Mouse (Mus musculus) CH12.LX (cell line): Measurements from ENCODE around the gene Gm16223. TPM values are rescaled to one million over a fixed set of nuclear protein-coding genes. Genes with fewer than 3 reads are reported as not detected.

Experiments used
- DNase-seq: peaks from one replicate; pipeline ENCODE4 v3.0.0-alpha.2; 2013; ENCODE audit errors: extremely low read depth
- H3K27ac ChIP-seq: 2 replicates; pipeline ENCODE4 v1.5.1; 2012; ENCODE audit warnings: low read depth, mild to moderate bottlenecking, control low read depth, moderate library complexity; ENCODE audit not compliant: insufficient read depth
- H3K27me3 ChIP-seq: replicated peaks from 2 replicates; pipeline ENCODE3; 2012; ENCODE audit warnings: inconsistent platforms
- H3K36me3 ChIP-seq, 2 experiments: replicated peaks in 1 of 2; 2 replicates each; pipeline versions ENCODE3 to v1.6.1; 2012; ENCODE audit warnings: inconsistent platforms in 1 of 2, low read length in 1 of 2, mild to moderate bottlenecking in 1 of 2, mixed read lengths in 1 of 2, moderate library complexity in 1 of 2; ENCODE audit not compliant: control insufficient read depth in 1 of 2, insufficient read depth in 1 of 2
- H3K4me1 ChIP-seq, 2 experiments: 2 replicates each; pipeline ENCODE4 v1.6.1; 2012; ENCODE audit warnings: inconsistent platforms in 1 of 2, moderate library complexity in 1 of 2; ENCODE audit not compliant: insufficient read depth in 2 of 2, control insufficient read depth in 1 of 2
- H3K4me2 ChIP-seq: 2 replicates; pipeline ENCODE4 v1.6.1; 2012; ENCODE audit warnings: low read depth, mild to moderate bottlenecking, control low read depth; ENCODE audit not compliant: poor library complexity, insufficient read depth, severe bottlenecking
- H3K4me3 ChIP-seq, 3 experiments: fragments of 150-350 bp in 1 of 3; sonication (generic) in 1 of 3; replicated peaks in 1 of 3; 2 replicates each; pipeline versions ENCODE3 to v1.5.1; 2011 to 2012; ENCODE audit warnings: low read depth in 2 of 3, low read length in 2 of 3, mild to moderate bottlenecking in 2 of 3, moderate library complexity in 2 of 3, control low read depth in 1 of 3, improper control_type of control experiment in 1 of 3, inconsistent platforms in 1 of 3, mixed read lengths in 1 of 3; ENCODE audit not compliant: poor library complexity in 1 of 3
- H3K79me2 ChIP-seq: replicated peaks from 2 replicates; pipeline ENCODE4 v1.6.1; 2012; ENCODE audit warnings: mild to moderate bottlenecking, moderate library complexity; ENCODE audit not compliant: control insufficient read depth, poor library complexity, insufficient read depth, severe bottlenecking; ENCODE audit errors: extremely low read depth
- H3K9ac ChIP-seq: 2 replicates; pipeline ENCODE4 v1.6.1; 2012; ENCODE audit warnings: low read depth, mild to moderate bottlenecking, control low read depth, moderate library complexity; ENCODE audit not compliant: insufficient read depth
- H3K9me3 ChIP-seq: replicated peaks from 2 replicates; pipeline ENCODE3; 2012; ENCODE audit warnings: low read length, inconsistent platforms, mixed read lengths
- BHLHE40 ChIP-seq: IDR thresholded peaks from 2 replicates; pipeline ENCODE4 v1.6.1; 2011; ENCODE audit warnings: mild to moderate bottlenecking, low read depth, low read length, improper control_type of control experiment
- ELF1 ChIP-seq: IDR thresholded peaks from 2 replicates; pipeline ENCODE4 v1.6.1; 2014; ENCODE audit warnings: low read depth, mild to moderate bottlenecking, inconsistent platforms, low read length, improper control_type of control experiment
- EP300 ChIP-seq: IDR thresholded peaks from 2 replicates; pipeline ENCODE4 v1.6.1; 2011; ENCODE audit warnings: low read length, improper control_type of control experiment
- ETS1 ChIP-seq: conservative IDR thresholded peaks from 2 replicates; pipeline ENCODE4 v1.6.1; 2012; ENCODE audit warnings: low read depth, mild to moderate bottlenecking, inconsistent platforms, low read length, improper control_type of control experiment, moderate library complexity
- GABPA ChIP-seq: IDR thresholded peaks from 2 replicates; pipeline ENCODE4 v1.6.1; 2012; ENCODE audit warnings: low read depth, low read length, improper control_type of control experiment, inconsistent platforms; ENCODE audit not compliant: insufficient replicate concordance
- HCFC1 ChIP-seq: IDR thresholded peaks from 2 replicates; pipeline ENCODE4 v1.6.1; 2012; ENCODE audit warnings: low read depth, mild to moderate bottlenecking, inconsistent platforms, low read length, improper control_type of control experiment
- IRF4 ChIP-seq: IDR thresholded peaks from 2 replicates; pipeline ENCODE4 v1.6.1; 2014; ENCODE audit warnings: low read depth, mild to moderate bottlenecking, inconsistent platforms, low read length, improper control_type of control experiment
- JUN ChIP-seq: IDR thresholded peaks from 2 replicates; pipeline ENCODE4 v1.6.1; 2011; ENCODE audit warnings: low read depth, mild to moderate bottlenecking, low read length, improper control_type of control experiment, moderate library complexity; ENCODE audit not compliant: insufficient read depth
- KAT2A ChIP-seq: IDR thresholded peaks from 2 replicates; pipeline ENCODE4 v1.6.1; 2012; ENCODE audit warnings: low read length, improper control_type of control experiment, inconsistent platforms; ENCODE audit not compliant: insufficient replicate concordance
- MAFK ChIP-seq: IDR thresholded peaks from 2 replicates; pipeline ENCODE4 v1.6.1; 2011; ENCODE audit warnings: low read length, improper control_type of control experiment; ENCODE audit not compliant: insufficient replicate concordance
- MAX ChIP-seq: IDR thresholded peaks from 2 replicates; pipeline ENCODE4 v1.6.1; 2011; ENCODE audit warnings: low read length, improper control_type of control experiment
- MAZ ChIP-seq: IDR thresholded peaks from 2 replicates; pipeline ENCODE4 v1.6.1; 2012; ENCODE audit warnings: low read depth, mild to moderate bottlenecking, inconsistent platforms, low read length, improper control_type of control experiment, moderate library complexity
- MEF2A ChIP-seq: IDR thresholded peaks from 2 replicates; pipeline ENCODE4 v1.6.1; 2014; ENCODE audit warnings: low read depth, mild to moderate bottlenecking, inconsistent platforms, low read length, improper control_type of control experiment, borderline replicate concordance
- NELFE ChIP-seq: IDR thresholded peaks from 2 replicates; pipeline ENCODE4 v1.6.1; 2011; ENCODE audit warnings: low read depth, low read length, improper control_type of control experiment
- PAX5 ChIP-seq: IDR thresholded peaks from 2 replicates; pipeline ENCODE4 v1.6.1; 2012; ENCODE audit warnings: low read length, inconsistent platforms, mixed read lengths
- POLR2AphosphoS2 ChIP-seq: IDR thresholded peaks from 2 replicates; pipeline ENCODE4 v1.6.1; 2011; ENCODE audit warnings: low read depth, low read length, improper control_type of control experiment
- SIN3A ChIP-seq: IDR thresholded peaks from 2 replicates; pipeline ENCODE4 v1.6.1; 2012; ENCODE audit warnings: low read length, improper control_type of control experiment, inconsistent platforms
- SMC3 ChIP-seq: IDR thresholded peaks from 2 replicates; pipeline ENCODE4 v1.6.1; 2011; ENCODE audit warnings: low read depth, low read length, improper control_type of control experiment
- UBTF ChIP-seq: IDR thresholded peaks from 2 replicates; pipeline ENCODE4 v1.6.1; 2012; ENCODE audit warnings: low read depth, mild to moderate bottlenecking, inconsistent platforms, low read length, improper control_type of control experiment, moderate library complexity
- USF1 ChIP-seq: IDR thresholded peaks from 2 replicates; pipeline ENCODE4 v1.6.1; 2014; ENCODE audit warnings: low read depth, mild to moderate bottlenecking, inconsistent platforms, low read length, improper control_type of control experiment
- ZC3H11A ChIP-seq: IDR thresholded peaks from 2 replicates; pipeline ENCODE4 v1.6.1; 2012; ENCODE audit warnings: low read depth, mild to moderate bottlenecking, inconsistent platforms, low read length, improper control_type of control experiment
- ZMIZ1 ChIP-seq: IDR thresholded peaks from 2 replicates; pipeline ENCODE4 v1.6.1; 2012; ENCODE audit warnings: low read depth, mild to moderate bottlenecking, inconsistent platforms, low read length, improper control_type of control experiment
- dilution Hi-C: fragments of 300-500 bp; cut with MboI; formaldehyde crosslinking; loops from 2 replicates; pipeline ENCODE4 v1.14.3; 2020; ENCODE audit warnings: low sequenced_read_pairs; ENCODE audit not compliant: extremely low pct_unique_long_range_greater_than_20kb, extremely low pct_ligation_motif_present
- in situ Hi-C: fragments of 300-500 bp; cut with MboI; formaldehyde crosslinking; loops from 3 replicates; pipeline ENCODE4 v1.14.3; 2019; ENCODE audit warnings: low sequenced_read_pairs, low pct_ligation_motif_present, low pct_unique_long_range_greater_than_20kb, mixed read lengths
- polyA plus RNA-seq: library from polyadenylated mRNA; unstranded; fragments of >175 nt; gene quantifications from 2 replicates; pipeline ENCODE4 v1.2.1, GENCODE M21; 2012; ENCODE audit warnings: low read depth; ENCODE audit not compliant: insufficient read length
- total RNA-seq, 2 experiments: library from RNA; depleted of rRNA; stranded (reverse); fragments of 300-350 nt in 1 of 2; fragments of >200 nt in 1 of 2; gene quantifications; 2 replicates each; pipeline ENCODE4 v1.2.3; 2012 to 2014

Gene Gm16223
- total and polyA plus RNA-seq, 3 experiments, result not detected

DNA sequence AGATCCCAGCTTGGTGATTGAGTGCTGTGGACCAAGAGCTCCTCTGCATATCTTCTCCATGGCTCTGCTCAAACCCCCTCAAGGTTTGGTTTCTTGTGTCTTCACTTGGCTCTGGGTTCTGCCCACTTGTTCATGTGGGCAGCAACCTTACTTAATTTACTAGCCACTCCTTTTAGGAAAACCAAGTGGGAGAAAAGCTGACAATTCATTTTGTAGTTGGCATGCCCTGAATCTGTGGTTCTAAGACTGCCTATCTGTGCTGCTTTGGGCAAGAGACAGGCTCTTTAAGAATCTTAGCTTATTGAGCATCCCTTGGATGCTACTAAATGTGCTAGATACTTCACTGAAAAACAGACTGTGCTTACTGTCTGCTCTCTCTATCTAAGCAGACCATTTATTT, 172.0 kb downstream of the Gm16223 start:
- Histone ChIP-seq H3K4me2 (no peak overlapping the region), H3K27ac (no peak overlapping the region), H3K4me1 (no peaks in the 10 kb centered on the region), H3K4me3 (no peak overlapping the region), H3K9me3 (no peaks in the 10 kb centered on the region), H3K36me3 (no peaks in the 10 kb centered on the region), H3K27me3 (no peaks in the 10 kb centered on the region), H3K79me2 (no peaks in the 10 kb centered on the region), H3K9ac (no peak overlapping the region)
- TF ChIP-seq HCFC1 (no peak), EP300 (no peak), BHLHE40 (no peak), MAZ (no peak), ZC3H11A (no peak), SMC3 (no peak), MEF2A (no peak), ETS1 (no peak), SIN3A (no peak), KAT2A (no peak), NELFE (no peak), USF1 (no peak), JUN (no peak)
- DNase-seq, result no peak
- dilution Hi-C loops (no loop called here), in situ Hi-C loops (no loop called here)

DNA sequence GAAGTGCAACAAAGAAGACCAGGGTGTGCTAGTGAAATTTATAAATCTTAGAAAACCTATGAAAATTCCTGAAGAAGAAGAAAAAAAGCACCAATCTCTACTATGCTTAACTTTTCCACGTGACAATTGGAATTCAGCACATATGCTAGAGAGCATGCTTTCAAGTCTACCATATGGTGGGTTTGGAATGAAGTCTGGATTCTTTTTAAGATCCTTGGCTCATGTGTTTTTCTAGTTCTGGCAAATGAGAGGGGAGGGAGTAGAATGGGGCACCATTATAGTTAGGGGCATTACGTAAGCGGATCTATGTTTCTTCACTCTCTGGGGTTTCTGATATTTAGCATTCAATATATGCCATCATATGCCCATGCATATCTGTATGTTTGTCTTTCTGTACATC, 182.6 kb downstream of the Gm16223 start:
- Histone ChIP-seq H3K27ac (no peak overlapping the region), H3K4me3 (no peak overlapping the region), H3K79me2 (no peaks in the 10 kb centered on the region), H3K27me3 (no peaks in the 10 kb centered on the region), H3K4me1 (no peaks in the 10 kb centered on the region), H3K36me3 (no peaks in the 10 kb centered on the region), H3K9ac (no peak overlapping the region), H3K4me2 (no peak overlapping the region), H3K9me3 (no peaks in the 10 kb centered on the region)
- in situ Hi-C loops (no loop called here), dilution Hi-C loops (no loop called here)
- DNase-seq, result no peak
- TF ChIP-seq ZMIZ1 (no peak), NELFE (no peak), SIN3A (no peak), ETS1 (no peak), HCFC1 (no peak), UBTF (no peak), MEF2A (no peak), ELF1 (no peak), IRF4 (no peak), EP300 (no peak), MAFK (no peak), GABPA (no peak), MAX (no peak), PAX5 (no peak), POLR2AphosphoS2 (no peak)

Other genes starting within 250 kb of the Gm16223 start
- 14.5 and 15.4 TPM in 2 replicates for gene Bod1l, start 223.6 kb upstream of the Gm16223 start, total RNA-seq (2012; rRNA removed)
- 8.5 and 8.9 TPM in 2 replicates for gene Bod1l, start 223.6 kb upstream of the Gm16223 start, total RNA-seq (2014; rRNA removed)
- gene Bod1l, start 223.6 kb upstream of the Gm16223 start, polyA plus RNA-seq, result 15.7 and 16.5 TPM in 2 replicates